Mouse (Mus musculus): ENCODE results near the gene Ptger2.

GRCm38 (mm10) chr14:45011671-45012070 lies 23.7 kb downstream of the Ptger2 start:
- no peak for TF ChIP-seq CTCF (IDR thresholded peaks at IDR 0.05; ENCODE audit: extremely low read depth, insufficient read depth, low read length)
- no peak for TF ChIP-seq POLR2A (IDR thresholded peaks at IDR 0.05; ENCODE audit: extremely low read depth, insufficient read depth, low read length)
